Mouse (Mus musculus) spleen, postnatal 14 days (tissue): Measurements from ENCODE around the gene Pstpip1.
A peak's percentile ranks its signal among the peaks of the same experiment; 100 is the strongest.

Experiments
- DNase-seq, 2 experiments: peaks; one replicate each; pipeline ENCODE4 v3.0.0; 2021 to 2022; ENCODE audit warnings: low spot score in 2 of 2

The Pstpip1 gene

DNA sequence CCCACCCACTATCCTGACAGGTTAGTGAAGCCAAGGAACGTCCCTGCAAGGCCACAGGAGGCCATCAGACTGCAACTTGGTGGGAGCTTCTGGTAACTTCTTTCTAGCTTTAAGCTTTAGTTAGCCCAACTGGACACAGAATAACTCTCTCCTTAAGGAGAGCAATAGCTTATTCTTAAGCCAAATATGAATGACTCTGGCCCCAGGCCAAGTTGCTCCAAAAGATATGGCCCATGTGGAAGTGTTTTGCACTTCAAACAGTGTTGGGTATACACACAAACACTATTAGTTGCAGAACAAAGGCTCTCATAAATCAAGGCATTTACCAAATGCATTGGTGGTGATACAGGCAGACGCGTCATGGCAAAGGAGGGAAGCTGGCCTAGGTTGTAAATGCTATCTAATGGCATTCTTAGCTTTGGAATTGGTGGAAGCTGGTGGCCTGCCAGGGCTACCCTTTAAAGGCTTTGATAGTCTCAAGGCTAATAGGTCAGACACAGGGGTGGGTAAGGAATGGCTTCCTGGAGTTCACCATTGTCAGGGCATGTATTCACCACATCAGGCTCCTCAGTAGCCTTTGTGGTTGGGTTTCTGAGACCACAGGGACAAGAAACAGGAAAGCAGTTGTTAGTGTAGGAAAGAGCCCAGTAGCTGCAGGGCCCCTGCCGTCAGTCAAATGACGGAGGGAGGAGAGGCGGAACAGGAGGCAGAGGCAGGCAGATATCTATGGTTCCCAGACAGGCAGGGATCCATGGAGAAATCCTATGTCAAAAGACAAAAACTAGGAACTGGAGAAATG is 16.7 kb downstream of the Pstpip1 start:
- DNase-seq, result no peak

DNA sequence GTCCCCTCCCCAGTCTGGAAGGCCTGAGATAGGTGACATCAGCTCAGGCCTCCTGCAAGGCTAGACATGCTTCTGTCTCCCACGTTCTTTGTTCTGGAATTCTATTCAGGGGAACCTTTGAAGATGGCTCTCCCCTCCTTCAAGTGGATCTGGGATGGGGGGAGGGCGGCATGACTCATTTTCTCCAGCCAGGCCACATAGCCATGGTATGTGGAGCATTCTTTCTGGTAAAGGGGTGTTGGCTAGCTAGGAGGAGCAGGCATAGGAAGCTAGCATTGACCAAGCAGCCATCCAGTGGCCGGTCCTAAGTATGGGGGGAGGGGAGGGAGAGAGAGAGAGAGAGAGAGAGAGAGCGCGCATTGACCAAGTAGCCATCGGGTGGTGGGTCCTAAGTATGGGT is 17.8 kb downstream of the Pstpip1 start:
- no peak for DNase-seq

DNA sequence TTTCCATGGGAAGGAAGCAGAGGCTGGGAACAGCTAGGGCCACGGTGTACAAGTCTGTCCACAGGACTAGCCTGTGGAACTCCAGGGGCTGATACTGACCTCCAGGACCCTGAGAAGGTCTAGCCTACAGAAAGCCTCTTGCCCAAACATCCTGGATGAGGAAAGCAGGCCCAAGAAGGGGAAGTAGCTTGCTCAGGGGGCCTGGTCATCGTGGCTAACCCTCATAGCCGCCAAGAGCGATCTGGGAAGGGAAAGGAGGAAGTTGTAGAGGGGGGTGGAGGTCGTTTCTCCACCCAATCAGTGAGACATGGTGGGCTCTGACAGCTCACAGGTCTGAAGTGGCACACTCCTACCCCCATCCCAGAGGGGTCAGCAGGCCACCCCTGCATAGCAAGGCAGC is 18.4 kb downstream of the Pstpip1 start:
- no peak for DNase-seq

DNA sequence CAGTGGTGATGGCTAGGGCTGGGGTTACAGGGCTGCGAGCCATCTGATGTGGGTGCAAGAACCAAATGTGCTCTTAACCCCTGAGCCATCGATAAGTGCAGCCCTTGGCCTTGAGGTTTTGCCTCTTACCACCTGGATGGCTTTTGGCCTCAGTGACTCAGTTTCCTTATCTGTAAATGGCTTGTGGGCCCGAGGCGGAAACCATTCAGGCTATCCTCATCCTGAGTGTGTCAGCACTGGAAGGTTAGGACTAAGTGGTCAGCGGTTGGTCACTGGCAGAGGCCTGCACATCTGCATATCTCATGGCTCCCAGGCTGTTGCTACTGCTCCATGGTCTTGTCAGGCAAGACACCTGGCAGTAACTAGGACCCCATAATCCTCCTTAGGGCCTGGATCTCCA is 28.3 kb downstream of the Pstpip1 start:
- no peak for DNase-seq

DNA sequence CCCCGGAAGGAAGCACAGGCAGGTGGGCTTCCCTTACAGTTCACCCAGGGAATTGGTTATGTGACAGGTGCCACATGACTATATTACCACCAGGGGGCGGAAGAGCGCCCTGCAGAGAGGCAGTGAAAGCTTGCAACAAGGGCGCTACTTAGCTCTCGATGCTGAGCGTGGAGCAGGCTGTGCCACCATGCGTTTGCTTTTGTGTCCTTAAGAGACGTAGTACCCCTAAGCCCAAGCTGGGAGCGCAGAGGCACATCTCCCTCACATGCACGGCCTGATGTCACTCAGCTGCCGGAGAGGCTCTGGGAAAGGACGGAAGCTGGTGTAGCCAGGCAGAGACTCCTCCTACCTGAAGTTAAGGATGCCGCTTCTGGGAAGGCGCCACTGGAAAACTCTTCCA is 28.8 kb downstream of the Pstpip1 start:
- DNase-seq, result peak in 1 of 2 experiments; percentile 47

DNA sequence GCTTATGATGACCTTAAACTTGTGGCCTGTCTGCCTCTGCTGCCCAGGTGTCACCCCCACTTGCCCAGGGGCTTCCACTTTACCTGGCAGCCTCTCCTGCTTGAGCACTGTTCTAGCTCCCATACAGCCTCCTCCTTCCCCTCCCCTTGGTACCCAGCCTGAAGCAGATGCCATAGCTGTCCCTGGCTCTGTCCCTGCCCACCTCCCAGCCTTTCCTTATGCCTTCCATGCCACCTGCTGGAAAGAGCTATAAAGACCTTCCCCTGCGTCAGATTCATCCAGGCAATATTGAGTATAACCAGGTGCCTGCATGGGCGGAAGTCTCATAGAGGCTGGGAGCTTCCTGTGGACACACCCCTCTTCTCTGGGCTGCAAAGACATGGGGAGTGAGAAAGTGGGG is 29.9 kb downstream of the Pstpip1 start:
- DNase-seq, result no peak

DNA sequence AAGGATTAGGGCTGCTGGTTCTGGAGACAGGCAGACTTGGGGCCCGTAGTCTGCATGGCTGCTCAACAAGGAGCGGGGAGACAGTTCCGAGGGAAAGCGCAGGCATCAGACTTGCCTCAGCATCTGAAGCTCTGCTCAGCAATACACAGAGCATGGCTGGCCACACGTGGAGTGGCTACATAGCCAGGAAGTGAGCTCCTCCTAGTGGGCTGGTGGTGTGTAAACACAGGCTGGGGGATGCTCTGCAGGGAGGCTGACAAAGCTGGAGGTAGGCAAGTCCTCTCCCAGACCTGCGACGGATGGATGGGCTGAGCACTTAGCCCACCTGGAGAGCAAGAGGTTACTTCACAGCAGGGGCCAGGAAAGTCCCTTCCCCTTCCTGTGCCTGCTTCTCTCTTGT is 31.3 kb downstream of the Pstpip1 start:
- no peak for DNase-seq

DNA sequence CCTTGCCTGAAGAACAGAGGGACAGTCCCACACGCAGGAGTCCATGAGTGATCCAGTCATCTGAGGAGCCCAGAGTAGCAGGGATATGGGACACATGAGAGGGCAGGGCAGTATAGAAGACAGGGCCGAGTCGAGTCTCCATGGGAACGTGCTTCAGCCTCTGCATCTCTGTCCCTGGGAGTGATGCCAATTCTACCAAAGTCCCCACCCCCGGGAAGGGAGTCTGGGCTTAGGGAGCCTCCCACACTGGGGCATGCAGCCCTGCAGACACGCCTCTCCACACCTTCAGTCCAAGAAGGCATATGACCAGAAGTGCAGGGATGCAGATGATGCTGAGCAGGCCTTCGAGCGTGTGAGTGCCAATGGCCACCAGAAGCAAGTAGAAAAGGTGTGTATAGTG is 33.2 kb downstream of the Pstpip1 start:
- no peak for DNase-seq

DNA sequence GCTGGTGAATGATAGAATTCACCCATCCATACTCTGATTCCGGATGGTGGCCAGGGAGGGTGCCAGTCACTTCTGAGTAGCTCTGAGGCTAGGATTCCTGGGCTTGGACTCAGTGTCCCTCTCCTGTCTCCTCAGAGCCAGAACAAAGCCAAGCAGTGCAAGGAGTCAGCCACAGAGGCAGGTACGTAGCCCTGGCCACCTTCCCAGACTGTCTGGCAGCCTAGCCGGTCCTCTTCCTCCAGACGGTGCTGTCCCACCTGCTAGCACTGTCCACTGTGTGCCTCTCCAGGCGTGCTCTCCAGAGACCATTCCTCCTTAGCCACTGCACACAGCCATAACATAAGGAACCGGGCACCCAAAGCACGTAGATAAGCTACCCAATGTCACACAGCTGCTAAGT is 33.9 kb downstream of the Pstpip1 start:
- DNase-seq, result no peak

DNA sequence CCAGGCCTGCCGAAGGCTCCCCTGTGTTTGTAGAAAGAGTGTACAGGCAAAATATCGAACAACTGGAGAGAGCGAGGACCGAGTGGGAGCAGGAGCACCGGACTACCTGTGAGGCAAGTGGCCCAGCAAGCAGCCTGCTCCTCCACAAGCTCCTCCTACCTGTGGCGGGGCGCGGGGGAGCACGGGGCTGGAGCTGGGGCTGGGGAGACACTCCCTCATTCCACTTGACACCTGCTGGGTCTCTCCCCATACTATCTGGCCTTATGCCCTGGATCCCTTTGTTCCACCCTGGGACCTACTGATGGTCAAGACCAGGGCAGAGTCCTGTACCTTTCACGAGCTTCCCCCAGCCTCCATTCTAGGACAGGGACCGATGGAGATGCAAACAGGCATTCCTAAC is 34.8 kb downstream of the Pstpip1 start:
- no peak for DNase-seq

DNA sequence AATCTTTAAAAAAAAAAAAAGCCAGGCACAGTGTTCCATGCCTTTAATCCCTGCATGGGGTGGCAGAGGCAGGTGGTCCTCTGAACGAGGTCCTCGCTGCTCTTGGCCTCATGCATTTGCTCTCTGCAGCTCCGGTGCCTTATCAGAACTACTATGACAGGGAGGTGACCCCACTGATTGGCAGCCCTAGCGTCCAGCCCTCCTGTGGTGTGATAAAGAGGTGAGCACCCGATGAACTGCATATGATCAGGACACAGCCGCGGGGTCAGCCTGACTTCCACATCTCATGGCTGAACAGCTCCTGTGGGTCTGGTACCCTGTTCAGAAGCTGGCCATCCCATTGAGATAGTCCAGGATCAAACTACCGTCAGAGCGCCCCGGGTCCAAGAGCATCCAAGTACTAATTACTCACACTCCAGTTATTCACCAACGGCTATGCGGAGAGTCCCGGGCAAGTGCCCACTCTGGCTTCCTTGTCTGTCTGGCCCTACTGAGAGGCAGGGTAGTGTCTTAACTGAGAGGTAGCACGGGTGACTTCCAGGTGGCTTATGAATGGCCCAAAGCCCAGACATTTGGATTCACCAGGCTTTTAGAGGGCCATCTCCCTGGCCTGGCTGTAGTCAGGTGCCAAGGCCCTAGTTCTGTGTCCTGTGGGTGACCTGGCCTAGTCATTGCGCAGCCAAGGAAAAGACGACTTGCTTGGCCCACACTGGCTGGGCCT is 36.9 kb downstream of the Pstpip1 start:
- peak in 1 of 2 experiments; percentile 3 for DNase-seq

DNA sequence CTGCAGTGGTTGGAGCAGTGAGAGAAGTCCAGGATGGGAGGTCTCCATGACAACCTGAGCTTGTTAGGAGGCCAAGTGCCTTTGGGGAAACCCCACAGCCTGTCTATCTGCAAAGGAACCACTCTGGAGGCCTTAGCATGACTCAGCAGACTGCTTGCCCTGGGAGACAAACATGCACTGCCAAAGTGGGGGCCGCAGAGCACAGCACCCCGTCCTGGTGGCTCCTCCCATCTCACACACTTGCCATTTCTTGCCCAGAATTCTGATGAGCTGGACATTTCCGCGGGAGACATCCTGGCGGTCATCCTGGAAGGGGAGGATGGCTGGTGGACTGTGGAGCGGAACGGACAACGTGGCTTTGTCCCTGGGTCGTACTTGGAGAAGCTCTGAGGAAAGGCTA is 38.6 kb downstream of the Pstpip1 start:
- DNase-seq, result no peak

DNA sequence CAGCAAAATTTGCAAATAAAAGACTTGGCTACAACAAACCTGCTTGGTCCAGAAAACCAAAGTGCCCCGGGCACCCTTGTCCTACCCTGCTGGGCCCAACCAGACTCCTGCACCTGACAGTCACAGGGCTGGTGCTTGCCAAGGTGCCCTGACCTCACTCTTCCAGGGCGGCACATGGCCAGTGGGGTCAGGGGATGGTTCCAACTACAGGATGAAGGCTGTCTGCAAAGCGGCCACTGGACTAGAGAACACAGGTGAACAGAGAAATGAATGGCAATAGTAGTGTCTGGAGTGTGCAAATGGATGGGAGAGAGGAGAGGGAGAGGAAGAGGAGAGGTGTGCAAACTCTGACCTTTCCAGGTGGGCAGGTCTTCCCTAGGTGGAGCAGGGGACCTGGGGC is 40.2 kb downstream of the Pstpip1 start:
- no peak for DNase-seq

DNA sequence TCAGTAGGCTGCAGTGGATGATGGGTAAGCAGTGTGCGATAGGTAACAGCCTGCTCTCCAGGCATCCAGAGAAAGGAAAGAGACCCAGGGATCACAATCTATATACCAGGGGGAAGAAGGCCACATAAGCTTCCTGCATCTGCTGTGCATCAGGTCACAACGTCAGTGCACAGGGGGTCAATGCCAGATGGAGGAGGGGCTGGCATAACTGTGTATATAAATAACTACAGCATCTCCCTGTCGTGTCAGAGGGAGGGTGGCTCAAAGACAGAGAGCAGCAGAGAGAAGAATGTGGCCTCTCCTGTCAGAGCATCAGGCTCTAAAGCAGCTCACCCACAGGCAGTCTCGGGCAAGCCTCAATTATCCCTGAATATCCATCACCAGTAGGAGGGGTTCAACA is 40.8 kb downstream of the Pstpip1 start:
- no peak for DNase-seq

DNA sequence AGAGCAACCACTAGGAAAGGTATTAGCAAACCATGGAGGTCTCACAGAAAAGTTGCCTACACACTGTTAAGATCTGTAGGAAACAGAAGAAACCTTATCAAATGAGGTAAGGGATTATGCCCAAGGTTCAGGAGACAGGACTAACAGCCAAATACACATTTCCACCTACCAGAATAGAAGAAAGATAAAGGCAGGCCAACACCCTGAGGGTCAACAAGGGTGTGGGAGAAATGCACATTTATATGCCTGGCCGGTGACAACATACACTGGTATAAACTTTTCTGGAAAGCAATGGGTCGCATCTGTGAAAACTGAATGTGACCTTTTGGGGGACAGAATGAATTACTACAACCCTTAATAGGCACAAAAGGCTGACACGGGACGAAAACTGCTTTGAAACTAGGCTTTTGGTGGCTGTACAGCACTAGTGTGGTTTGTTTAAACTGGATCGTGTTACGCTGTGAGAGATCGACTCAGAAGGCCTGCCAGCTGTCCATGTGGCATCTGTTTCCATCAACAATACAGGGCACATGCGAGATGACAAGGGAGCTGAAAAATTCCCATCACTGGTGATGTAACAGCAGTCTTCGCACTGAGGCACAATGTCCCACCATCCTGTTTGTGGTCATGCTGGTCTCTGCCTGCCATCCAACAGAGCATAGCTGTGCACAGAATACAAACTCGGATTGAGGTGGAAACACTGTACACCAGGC is 42.2 kb downstream of the Pstpip1 start:
- no peak for DNase-seq

DNA sequence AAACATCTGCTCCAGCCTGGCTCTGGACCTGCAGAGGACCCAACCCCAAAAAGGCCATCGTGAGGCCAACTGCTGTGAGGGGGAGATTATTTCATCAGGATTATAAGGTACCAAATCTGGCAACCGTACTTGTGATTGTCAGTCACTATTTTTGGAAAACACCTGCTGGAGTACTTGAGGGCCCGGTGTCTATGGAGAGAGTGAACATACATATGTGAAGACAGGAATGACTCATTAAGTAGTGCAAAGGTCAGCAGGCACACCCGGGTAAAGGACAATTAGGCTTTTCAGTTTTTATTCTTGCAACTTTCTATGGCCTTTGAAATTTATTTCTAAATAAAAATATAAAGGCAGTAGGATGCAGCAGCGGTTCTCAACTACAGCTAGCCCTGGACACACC is 44.2 kb downstream of the Pstpip1 start:
- no peak for DNase-seq

DNA sequence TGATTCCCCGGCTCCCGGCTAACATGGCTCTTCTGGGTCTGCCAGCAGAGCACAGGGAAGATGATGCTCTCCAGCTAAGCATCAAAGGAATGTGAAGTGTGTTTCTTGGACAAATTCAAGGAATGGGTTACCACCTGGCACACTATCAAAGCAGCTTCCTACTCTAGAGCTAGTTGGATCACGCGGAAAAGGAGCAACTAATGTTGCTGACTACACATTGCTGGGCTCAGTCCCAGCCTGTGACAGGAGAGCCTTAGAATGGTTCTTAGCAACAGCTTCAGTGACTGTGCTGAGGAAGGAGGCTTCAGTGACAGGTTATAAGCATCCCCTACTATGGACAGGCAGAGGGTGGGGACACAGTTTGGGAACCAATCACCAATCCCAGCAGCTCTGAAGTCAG is 44.9 kb downstream of the Pstpip1 start:
- no peak for DNase-seq

DNA sequence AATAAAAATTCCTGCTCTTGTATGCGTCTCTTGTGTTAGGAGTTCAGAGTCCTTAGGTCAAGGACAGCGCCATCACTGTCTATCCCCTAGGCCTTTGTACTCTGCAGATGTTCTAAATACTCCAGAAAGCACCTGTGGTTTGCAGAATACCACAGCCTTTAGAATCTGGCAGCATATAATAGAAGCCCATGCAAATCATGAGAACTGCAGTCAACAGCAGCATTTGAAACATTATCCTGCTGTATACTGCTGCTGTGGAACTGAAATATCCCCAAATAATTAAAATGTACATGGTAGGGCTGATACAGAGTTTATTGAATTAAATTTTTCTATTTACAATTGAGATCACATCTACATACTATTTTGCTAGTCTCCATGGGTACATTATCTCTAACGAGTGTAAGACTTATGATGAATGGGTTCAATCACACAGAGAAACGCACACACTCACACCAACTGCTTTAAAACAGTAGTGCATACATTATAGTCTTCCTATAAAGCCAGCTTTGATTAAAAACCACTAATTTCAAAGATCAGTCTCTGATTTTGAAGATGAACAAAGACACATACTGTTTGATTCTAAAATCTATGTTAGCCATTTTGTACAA is 45.9 kb downstream of the Pstpip1 start:
- DNase-seq, result no peak

DNA sequence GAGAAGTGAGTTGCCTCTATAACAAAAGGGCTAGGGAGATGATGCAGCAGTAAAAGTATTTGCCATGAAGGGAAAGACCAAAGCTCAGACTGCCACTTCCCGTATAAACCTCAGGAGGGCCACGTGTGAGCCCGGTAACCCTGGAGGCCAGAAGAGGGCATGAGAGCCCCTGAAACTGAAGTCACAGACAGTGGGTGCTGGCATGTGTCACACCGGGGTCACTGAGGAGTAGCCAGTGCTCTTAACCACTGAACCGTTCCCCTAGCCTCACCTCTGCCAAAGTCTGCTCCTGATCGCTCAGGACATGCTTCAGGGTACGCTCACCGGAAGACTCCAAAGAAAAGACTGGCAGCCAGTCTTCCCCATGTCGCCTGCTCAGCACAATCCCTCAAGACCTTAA is 52.0 kb downstream of the Pstpip1 start:
- no peak for DNase-seq

DNA sequence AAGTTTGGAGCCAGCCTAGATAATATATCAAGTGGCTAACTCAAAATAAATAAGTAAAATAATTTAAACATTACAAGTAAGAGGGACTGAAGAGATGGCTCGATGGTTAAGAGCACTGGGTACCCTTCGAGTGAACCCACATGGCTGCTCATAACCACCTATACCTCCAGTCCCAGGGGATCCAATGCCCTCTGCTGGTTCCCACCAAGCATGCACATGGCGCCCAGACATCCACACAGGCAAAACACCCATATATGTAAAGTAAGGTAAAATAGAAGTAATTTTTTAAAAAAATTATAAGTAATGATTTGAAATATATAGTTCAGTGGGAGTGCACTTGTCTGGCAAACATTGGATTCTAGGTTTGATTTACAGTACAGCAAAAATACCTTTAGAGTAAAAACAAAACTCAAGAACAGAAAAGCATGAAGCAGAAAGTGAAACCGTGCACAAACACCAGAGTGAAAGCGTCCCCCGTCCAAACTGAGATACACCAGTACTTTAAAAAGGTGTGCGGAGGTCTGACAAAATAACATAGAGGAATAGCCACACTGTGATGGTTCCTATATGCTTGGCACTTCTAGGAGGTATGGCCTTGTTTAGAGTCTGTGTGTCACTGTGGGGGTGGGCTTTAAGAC is 54.7 kb downstream of the Pstpip1 start:
- DNase-seq, result no peak

DNA sequence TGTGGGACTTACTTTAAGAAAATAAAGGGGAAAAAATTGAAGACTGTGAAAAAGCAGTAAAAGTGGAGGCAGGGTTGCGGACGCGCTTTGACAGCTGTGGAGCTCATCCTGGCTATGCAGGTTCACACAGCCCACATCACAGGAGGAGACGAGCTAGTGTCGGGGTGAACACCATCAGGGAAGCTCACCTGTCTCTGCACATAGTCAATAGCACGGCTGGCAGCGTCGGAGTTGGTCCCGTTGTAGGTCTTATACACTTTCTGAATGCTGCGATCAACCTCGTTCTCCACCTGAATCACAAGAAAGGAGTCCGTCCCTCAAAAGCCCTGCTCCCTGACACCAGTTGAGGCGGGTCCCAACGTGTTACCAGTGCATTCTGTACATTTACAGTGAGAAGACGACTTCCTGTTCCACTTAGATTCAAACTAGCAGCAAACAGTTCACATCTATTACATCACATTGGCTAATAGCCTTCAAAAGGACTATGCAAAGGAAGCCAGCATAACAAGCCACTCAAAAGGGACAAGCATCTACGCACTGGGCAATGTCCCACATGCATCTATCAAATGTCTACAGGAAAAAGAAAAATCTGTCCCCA is 56.7 kb downstream of the Pstpip1 start:
- no peak for DNase-seq
